8 mouse cellular contexts compared by ENCODE assay signal in the genomic region with DNA sequence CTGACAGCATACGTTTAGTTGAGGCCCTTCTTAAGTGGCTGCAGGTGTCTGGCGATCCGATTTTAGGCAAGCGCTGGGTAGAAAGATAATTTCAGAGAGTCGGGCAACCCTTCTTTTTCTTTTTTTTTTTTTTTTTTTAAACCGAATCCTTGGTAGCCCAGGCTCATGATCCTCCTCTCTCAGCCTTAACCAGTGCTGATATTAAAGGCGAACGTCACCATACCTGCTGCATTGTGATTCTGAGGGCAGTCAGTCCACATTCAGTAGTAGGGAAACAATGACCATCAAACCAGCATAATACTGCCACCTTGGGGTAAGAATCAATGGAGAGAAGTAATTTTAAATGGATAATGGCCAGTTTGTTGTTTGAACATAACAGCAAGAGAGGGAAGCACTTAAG. TPM values are rescaled to one million over a fixed set of nuclear protein-coding genes. Genes with fewer than 3 reads are reported as not detected.
A peak's percentile ranks its signal among the peaks of the same experiment; 100 is the strongest.
DNase-seq lines count a peak whose midpoint lies in the region; ATAC-seq and TF ChIP-seq lines count a peak whose summit lies in the region.

No protein-coding gene starts in this region.

- peaks cover 5% of the 10 kb centered on the region for H3K4me1 ChIP-seq in heart, embryonic 15.5 days (replicated peaks)

- H3K4me2 ChIP-seq in heart, embryonic 15.5 days: peak overlapping the region; percentile 85

- WGBS in heart, embryonic 15.5 days: 16% methylated on average over 8 of the region's 8 CpGs

- peak overlapping the region; percentile 50 for H3K4me3 ChIP-seq in left cerebral cortex, adult 2 months
- peak overlapping the region; percentile 52 for H3K4me3 ChIP-seq in heart, embryonic 15.5 days

- H3K9ac ChIP-seq in heart, embryonic 15.5 days: peak overlapping the region; percentile 58; the same call in 1 of the 2 replicates

- no peak for ATAC-seq in heart, embryonic 15.5 days (replicated peaks; ENCODE audit: insufficient number of reproducible peaks, insufficient read depth, low FRiP score, low read depth)
- peak; percentile 74 for ATAC-seq in megakaryocyte-erythroid progenitor cell, adult 5-6 weeks (replicated peaks; ENCODE audit: low FRiP score, low TSS enrichment, poor library complexity, severe bottlenecking)

- intact Hi-C loops in left cerebral cortex, adult 2 months (cut with DNase I): loop anchor here (2.0 kb wide), 1 partner anchor 78 kb away; no protein-coding TSS in a partner anchor
- intact Hi-C loops in left cerebral cortex, postnatal 4 days (cut with DNase I): no loop called here

- no peaks in the 10 kb centered on the region for H3K9me3 ChIP-seq in heart, embryonic 15.5 days (replicated peaks)

- no peak overlapping the region; the same call in none of the 2 replicates for H3K27ac ChIP-seq in left cerebral cortex, adult 2 months
- H3K27ac ChIP-seq in heart, embryonic 15.5 days: peak overlapping the region; percentile 85

- TF ChIP-seq CTCF in left cerebral cortex, adult 2 months (IDR thresholded peaks at IDR 0.05): peak; percentile 53

- H3K36me3 ChIP-seq in heart, embryonic 15.5 days: no peaks in the 10 kb centered on the region

- peaks cover 9% of the 10 kb centered on the region; the same call in 1 of the 2 replicates for H3K27me3 ChIP-seq in heart, embryonic 15.5 days

- no peak for DNase-seq in left cerebral cortex, adult 2 months (ENCODE audit: extremely low spot score in 1 of 2, low spot score in 2 of 2)
- no peak for DNase-seq in left cerebral cortex, postnatal 4 days
- peak; percentile 74 for DNase-seq in embryo, embryonic 10 days (ENCODE audit: low spot score)
- peak; percentile 57 for DNase-seq in kidney, postnatal 14 days
- no peak for DNase-seq in gastrocnemius, postnatal 4 days (ENCODE audit: low spot score in 2 of 2)
- no peak for DNase-seq in urinary bladder, postnatal 25 days (ENCODE audit: low spot score)

RNA-seq across cellular contexts. Expression of a gene that starts 23.9 kb away (rescaled TPM):
- total RNA-seq in left cerebral cortex, adult 2 months (2021): 10 to 100 TPM; 41.3 to 44.3 TPM
- total RNA-seq in left cerebral cortex, postnatal 4 days (2021): 100 to 1,000 TPM in 1 of 2 experiments, 10 to 100 TPM in 1; 97.4 to 105 TPM
- 42.6 and 46.3 TPM in 2 replicates for polyA plus RNA-seq in heart, embryonic 15.5 days (2015; fragmentation: Nextera tagmentation; extraction: Ambion mirVana)
- total RNA-seq in megakaryocyte-erythroid progenitor cell, adult 5-6 weeks (2014; fragmentation: Nextera tagmentation): 48.4 and 54.9 TPM in 2 replicates
- 46.8 and 47.2 TPM in 2 replicates for total RNA-seq in megakaryocyte-erythroid progenitor cell, adult 5-6 weeks (2017)
- 10 to 100 TPM; 50.7 to 54.5 TPM for total RNA-seq in gastrocnemius, postnatal 4 days (2021)

RNA-seq across cellular contexts. Expression of a gene that starts 35.9 kb away (rescaled TPM):
- 10 to 100 TPM; 19.0 to 21.1 TPM for total RNA-seq in left cerebral cortex, adult 2 months (2021)
- total RNA-seq in left cerebral cortex, postnatal 4 days (2021): 10 to 100 TPM; 44.4 to 51.5 TPM
- 9.4 and 10.9 TPM in 2 replicates for polyA plus RNA-seq in heart, embryonic 15.5 days (2015; fragmentation: Nextera tagmentation; extraction: Ambion mirVana)
- 7.8 and 10.1 TPM in 2 replicates for total RNA-seq in megakaryocyte-erythroid progenitor cell, adult 5-6 weeks (2014; fragmentation: Nextera tagmentation)
- 6.6 and 8.8 TPM in 2 replicates for total RNA-seq in megakaryocyte-erythroid progenitor cell, adult 5-6 weeks (2017)
- 1 to 10 TPM; 6.9 to 7.8 TPM for total RNA-seq in gastrocnemius, postnatal 4 days (2021)

RNA-seq across cellular contexts. Expression of a gene that starts 52.6 kb away (rescaled TPM):
- total RNA-seq in left cerebral cortex, adult 2 months (2021): 10 to 100 TPM; 30.7 to 33.7 TPM
- 10 to 100 TPM; 35.1 to 40.5 TPM for total RNA-seq in left cerebral cortex, postnatal 4 days (2021)
- 9.9 and 12.6 TPM in 2 replicates for polyA plus RNA-seq in heart, embryonic 15.5 days (2015; fragmentation: Nextera tagmentation; extraction: Ambion mirVana)
- 15.2 and 19.6 TPM in 2 replicates for total RNA-seq in megakaryocyte-erythroid progenitor cell, adult 5-6 weeks (2014; fragmentation: Nextera tagmentation)
- total RNA-seq in megakaryocyte-erythroid progenitor cell, adult 5-6 weeks (2017): 15.0 and 22.3 TPM in 2 replicates
- 10 to 100 TPM; 15.9 to 19.6 TPM for total RNA-seq in gastrocnemius, postnatal 4 days (2021)

Comparison
In these comparisons a context has a peak if more than half of its experiments do, and no peak if none do; other contexts are left out.
1. DNase-seq: peak in embryo, embryonic 10 days (single experiment) and kidney, postnatal 14 days (single experiment); none in left cerebral cortex, adult 2 months (0 of 2), left cerebral cortex, postnatal 4 days (single experiment), gastrocnemius, postnatal 4 days (0 of 2) and urinary bladder, postnatal 25 days (single experiment).